Mouse (Mus musculus): ENCODE results near the gene Rffl. TPM values are rescaled to one million over a fixed set of nuclear protein-coding genes. Genes with fewer than 3 reads are reported as not detected.
A peak's percentile ranks its signal among the peaks of the same experiment; 100 is the strongest.

Rffl gene
- polyA plus RNA-seq, 1 experiment, result 4.5 TPM

DNA sequence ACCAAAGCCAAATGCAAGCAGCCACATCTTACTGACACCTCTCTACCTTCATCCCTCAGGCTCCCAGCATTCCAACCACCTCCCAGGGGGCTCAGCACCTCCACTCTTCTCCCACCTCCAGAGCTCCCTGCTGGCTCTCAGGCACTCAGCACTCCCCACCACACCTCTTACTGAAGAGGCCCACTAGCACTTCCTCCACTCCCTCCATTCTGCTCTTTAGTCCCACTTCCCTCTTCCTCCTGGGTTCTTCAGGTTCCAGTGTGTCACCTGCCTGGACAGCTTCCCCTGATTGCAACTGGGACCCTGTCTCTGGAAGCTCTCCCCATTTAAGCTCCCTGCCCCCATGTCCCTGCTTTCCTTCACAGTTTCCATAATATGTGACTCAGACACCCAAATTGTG lies 44.2 kb downstream of the Rffl start:
- H3K9me3 ChIP-seq (ENCODE audit: control insufficient read depth, low read length), result no peaks in the 10 kb centered on the region
- peaks cover 94% of the 10 kb centered on the region for H3K36me3 ChIP-seq (ENCODE audit: control insufficient read depth)
- no peaks in the 10 kb centered on the region for H3K27me3 ChIP-seq (ENCODE audit: control insufficient read depth)
- H3K4me3 ChIP-seq (replicated peaks), result no peak overlapping the region
- peaks cover 49% of the 10 kb centered on the region for H3K4me1 ChIP-seq (ENCODE audit: control insufficient read depth)
- TF ChIP-seq GATA1 (IDR thresholded peaks at IDR 0.05; ENCODE audit: low read length), result no peak
- TF ChIP-seq TAL1 (IDR thresholded peaks at IDR 0.05; ENCODE audit: low read length), result no peak

DNA sequence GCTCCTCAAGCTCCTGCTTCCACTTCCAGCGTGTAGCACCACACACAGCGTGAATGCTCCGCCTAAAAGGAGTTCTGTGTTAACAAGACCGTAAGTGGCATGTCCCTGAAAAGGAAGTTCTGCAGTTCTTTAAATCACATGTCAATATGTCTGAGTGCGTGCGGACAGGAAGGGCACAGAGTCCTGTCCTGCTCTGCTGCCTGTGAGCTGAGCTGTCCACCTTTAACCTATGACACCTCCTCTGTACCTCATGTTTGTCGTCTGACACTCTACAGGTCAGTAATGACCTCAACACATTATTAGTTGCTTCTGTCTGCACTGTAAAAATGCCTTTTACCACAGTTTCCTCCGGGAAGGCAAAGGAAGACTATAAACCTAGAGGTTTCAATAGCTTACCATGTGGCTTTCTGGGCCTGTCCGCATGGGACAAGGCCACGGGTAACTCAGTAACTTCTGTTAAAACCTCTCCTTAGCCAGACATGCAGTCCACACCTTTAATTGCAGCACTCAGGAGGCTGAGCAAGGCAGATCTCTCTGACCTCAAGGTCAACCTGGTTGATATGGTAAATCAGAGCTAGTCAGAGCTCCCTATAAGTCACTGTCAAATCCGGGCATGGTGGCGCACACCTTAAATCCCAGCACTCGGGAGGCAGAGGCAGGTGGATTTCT lies 50.1 kb downstream of the Rffl start:
- TF ChIP-seq TAL1 (IDR thresholded peaks at IDR 0.05; ENCODE audit: low read length) (no peak), GATA1 (IDR thresholded peaks at IDR 0.05; ENCODE audit: low read length) (no peak)
- H3K4me1 ChIP-seq (ENCODE audit: control insufficient read depth), result peaks cover 50% of the 10 kb centered on the region
- no peak overlapping the region for H3K4me3 ChIP-seq (replicated peaks)
- no peaks in the 10 kb centered on the region for H3K27me3 ChIP-seq (ENCODE audit: control insufficient read depth)
- H3K9me3 ChIP-seq (ENCODE audit: control insufficient read depth, low read length), result no peaks in the 10 kb centered on the region
- peaks cover 85% of the 10 kb centered on the region for H3K36me3 ChIP-seq (ENCODE audit: control insufficient read depth)

DNA sequence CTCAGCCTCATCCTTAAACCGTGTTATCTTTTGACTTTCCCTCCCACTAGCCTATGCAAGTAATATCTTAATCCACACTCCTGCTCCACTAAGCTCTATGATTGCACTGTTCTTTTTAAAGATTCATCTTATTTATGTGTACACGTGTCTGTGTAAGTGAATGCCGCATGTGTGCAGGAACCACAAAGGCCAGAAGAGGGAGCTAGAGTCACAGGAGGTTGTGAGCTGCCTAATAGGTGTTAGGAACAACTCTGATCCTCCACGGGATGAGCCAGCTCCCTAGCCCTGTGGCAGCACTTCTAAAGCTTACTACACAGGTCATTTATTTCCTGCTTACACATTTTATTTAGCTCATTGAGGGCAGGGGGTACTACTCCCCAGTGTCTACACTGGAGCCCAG lies 51.7 kb downstream of the Rffl start:
- Histone ChIP-seq H3K9me3 (ENCODE audit: control insufficient read depth, low read length) (no peaks in the 10 kb centered on the region), H3K4me1 (ENCODE audit: control insufficient read depth) (peaks cover 38% of the 10 kb centered on the region), H3K36me3 (ENCODE audit: control insufficient read depth) (peaks cover 87% of the 10 kb centered on the region), H3K4me3 (replicated peaks) (no peak overlapping the region), H3K27me3 (ENCODE audit: control insufficient read depth) (no peaks in the 10 kb centered on the region)
- TF ChIP-seq GATA1 (IDR thresholded peaks at IDR 0.05; ENCODE audit: low read length) (no peak), TAL1 (IDR thresholded peaks at IDR 0.05; ENCODE audit: low read length) (no peak)

DNA sequence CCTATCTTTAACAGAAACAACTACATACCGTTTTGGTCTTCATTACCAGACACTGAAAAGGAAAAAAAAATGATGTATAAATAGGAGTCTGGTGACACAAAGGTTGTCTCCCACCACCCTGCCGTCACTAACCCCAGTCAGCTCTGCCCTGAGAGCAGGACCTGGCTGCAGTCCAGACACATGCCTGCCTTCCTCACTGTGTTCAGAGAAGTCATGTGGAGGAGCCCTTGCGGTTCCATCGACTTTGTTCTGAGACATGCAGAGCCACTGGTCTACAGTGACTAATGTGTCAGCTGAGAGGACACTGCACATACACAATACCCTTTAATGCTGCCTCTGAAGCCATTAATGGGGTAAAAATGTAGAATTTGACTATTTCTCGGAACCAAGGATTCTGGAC lies 62.5 kb downstream of the Rffl start:
- no peaks in the 10 kb centered on the region; the same call in 1 of the 2 replicates for H3K4me1 ChIP-seq (ENCODE audit: control insufficient read depth)
- H3K4me3 ChIP-seq (replicated peaks), result no peak overlapping the region
- H3K36me3 ChIP-seq (ENCODE audit: control insufficient read depth), result peaks cover 99% of the 10 kb centered on the region
- no peak for TF ChIP-seq GATA1 (IDR thresholded peaks at IDR 0.05; ENCODE audit: low read length)
- no peak for TF ChIP-seq TAL1 (IDR thresholded peaks at IDR 0.05; ENCODE audit: low read length)
- H3K9me3 ChIP-seq (ENCODE audit: control insufficient read depth, low read length), result no peaks in the 10 kb centered on the region
- no peaks in the 10 kb centered on the region for H3K27me3 ChIP-seq (ENCODE audit: control insufficient read depth)

DNA sequence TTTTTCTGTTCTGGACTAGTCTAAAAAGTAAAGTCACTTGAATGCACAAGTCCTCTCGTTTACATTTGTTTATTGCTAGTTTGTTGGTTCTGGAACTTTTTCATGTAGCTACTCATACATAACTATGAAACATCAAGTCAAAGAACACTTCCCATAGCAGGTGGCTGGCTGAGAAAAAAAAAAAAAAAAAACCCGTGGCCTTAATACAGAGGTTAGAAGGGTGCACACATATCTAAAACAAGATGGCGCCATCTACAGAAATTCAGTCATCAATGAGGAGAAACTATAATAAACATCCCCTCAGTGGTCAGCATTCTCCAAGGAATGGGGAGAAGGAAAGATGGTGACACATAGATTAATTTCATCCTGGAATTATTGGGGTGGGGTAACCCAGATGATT lies 63.6 kb downstream of the Rffl start:
- TF ChIP-seq GATA1 (IDR thresholded peaks at IDR 0.05; ENCODE audit: low read length) (no peak), TAL1 (IDR thresholded peaks at IDR 0.05; ENCODE audit: low read length) (no peak)
- no peaks in the 10 kb centered on the region; the same call in 1 of the 2 replicates for H3K4me1 ChIP-seq (ENCODE audit: control insufficient read depth)
- no peaks in the 10 kb centered on the region for H3K9me3 ChIP-seq (ENCODE audit: control insufficient read depth, low read length)
- H3K4me3 ChIP-seq (replicated peaks), result no peak overlapping the region
- no peaks in the 10 kb centered on the region for H3K27me3 ChIP-seq (ENCODE audit: control insufficient read depth)
- H3K36me3 ChIP-seq (ENCODE audit: control insufficient read depth), result peaks cover 99% of the 10 kb centered on the region

DNA sequence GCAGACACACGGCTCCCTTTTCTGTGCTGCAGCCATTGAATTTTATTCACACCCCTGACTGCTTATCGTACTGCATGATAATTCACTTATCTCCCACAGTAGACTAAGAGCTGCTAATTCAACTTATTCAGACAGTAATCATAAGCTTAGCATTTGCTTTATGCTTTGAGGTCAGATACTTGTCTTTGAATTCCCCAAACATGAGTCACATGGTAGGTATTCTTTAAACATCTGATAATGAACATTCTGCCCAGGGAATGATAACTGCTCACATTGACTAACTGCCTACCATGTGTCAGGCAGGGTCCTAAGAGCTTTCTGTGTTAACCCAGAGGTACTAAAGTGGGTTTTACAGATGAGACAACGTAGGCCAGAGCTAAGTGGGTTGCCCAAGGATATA lies 64.4 kb downstream of the Rffl start:
- Histone ChIP-seq H3K4me3 (replicated peaks) (no peak overlapping the region), H3K27me3 (ENCODE audit: control insufficient read depth) (no peaks in the 10 kb centered on the region), H3K36me3 (ENCODE audit: control insufficient read depth) (peaks cover 99% of the 10 kb centered on the region), H3K4me1 (ENCODE audit: control insufficient read depth) (no peaks in the 10 kb centered on the region; the same call in 1 of the 2 replicates), H3K9me3 (ENCODE audit: control insufficient read depth, low read length) (no peaks in the 10 kb centered on the region)
- no peak for TF ChIP-seq GATA1 (IDR thresholded peaks at IDR 0.05; ENCODE audit: low read length)
- TF ChIP-seq TAL1 (IDR thresholded peaks at IDR 0.05; ENCODE audit: low read length), result no peak

DNA sequence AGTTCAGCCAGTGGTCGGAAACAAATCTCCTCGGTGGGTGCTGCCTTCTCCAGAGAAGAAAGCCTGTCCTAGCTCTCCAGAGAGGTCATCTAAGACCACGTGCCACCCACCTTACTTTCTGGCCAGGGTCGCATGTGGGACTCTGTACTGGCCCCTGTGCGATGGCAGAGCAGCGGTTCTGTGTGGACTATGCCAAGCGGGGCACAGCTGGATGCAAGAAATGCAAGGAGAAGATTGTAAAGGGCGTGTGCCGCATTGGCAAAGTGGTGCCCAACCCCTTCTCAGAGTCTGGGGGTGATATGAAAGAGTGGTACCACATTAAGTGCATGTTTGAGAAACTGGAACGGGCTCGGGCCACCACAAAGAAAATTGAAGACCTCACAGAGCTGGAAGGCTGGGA lies 87.6 kb downstream of the Rffl start:
- TF ChIP-seq GATA1 (IDR thresholded peaks at IDR 0.05; ENCODE audit: low read length) (no peak), TAL1 (IDR thresholded peaks at IDR 0.05; ENCODE audit: low read length) (no peak)
- peaks cover 36% of the 10 kb centered on the region for H3K36me3 ChIP-seq (ENCODE audit: control insufficient read depth)

DNA sequence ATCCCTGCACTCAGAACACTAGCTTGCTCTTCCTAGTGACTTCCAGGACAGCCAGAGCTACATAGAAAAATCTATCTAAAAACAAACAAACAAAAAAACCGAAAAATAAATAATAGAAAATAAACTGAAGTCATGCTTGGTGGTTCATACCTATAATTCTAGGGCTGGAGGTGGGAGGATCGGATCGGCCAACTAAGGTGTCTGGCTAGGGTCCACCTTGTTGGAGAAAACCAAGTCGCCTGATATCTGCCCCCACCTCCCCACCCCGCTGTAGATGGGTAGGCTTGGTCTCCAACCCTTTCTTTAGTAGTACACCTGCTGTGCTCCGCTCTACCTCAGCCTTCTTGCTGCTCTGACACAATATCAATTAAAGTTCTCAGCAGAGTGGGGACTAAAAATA lies 88.8 kb downstream of the Rffl start:
- no peaks in the 10 kb centered on the region for H3K9me3 ChIP-seq (ENCODE audit: control insufficient read depth, low read length)
- H3K36me3 ChIP-seq (ENCODE audit: control insufficient read depth), result peaks cover 26% of the 10 kb centered on the region
- H3K4me3 ChIP-seq (replicated peaks), result peak overlapping the region; percentile 93
- H3K4me1 ChIP-seq (ENCODE audit: control insufficient read depth), result peaks cover 34% of the 10 kb centered on the region
- no peak for TF ChIP-seq TAL1 (IDR thresholded peaks at IDR 0.05; ENCODE audit: low read length)
- TF ChIP-seq GATA1 (IDR thresholded peaks at IDR 0.05; ENCODE audit: low read length), result no peak
- H3K27me3 ChIP-seq (ENCODE audit: control insufficient read depth), result no peaks in the 10 kb centered on the region

More for the DNA sequence above, 87.6 kb downstream of the Rffl start:
- Histone ChIP-seq H3K27me3 (ENCODE audit: control insufficient read depth) (no peaks in the 10 kb centered on the region), H3K9me3 (ENCODE audit: control insufficient read depth, low read length) (no peaks in the 10 kb centered on the region), H3K4me1 (ENCODE audit: control insufficient read depth) (peaks cover 34% of the 10 kb centered on the region), H3K4me3 (replicated peaks) (no peak overlapping the region)

DNA sequence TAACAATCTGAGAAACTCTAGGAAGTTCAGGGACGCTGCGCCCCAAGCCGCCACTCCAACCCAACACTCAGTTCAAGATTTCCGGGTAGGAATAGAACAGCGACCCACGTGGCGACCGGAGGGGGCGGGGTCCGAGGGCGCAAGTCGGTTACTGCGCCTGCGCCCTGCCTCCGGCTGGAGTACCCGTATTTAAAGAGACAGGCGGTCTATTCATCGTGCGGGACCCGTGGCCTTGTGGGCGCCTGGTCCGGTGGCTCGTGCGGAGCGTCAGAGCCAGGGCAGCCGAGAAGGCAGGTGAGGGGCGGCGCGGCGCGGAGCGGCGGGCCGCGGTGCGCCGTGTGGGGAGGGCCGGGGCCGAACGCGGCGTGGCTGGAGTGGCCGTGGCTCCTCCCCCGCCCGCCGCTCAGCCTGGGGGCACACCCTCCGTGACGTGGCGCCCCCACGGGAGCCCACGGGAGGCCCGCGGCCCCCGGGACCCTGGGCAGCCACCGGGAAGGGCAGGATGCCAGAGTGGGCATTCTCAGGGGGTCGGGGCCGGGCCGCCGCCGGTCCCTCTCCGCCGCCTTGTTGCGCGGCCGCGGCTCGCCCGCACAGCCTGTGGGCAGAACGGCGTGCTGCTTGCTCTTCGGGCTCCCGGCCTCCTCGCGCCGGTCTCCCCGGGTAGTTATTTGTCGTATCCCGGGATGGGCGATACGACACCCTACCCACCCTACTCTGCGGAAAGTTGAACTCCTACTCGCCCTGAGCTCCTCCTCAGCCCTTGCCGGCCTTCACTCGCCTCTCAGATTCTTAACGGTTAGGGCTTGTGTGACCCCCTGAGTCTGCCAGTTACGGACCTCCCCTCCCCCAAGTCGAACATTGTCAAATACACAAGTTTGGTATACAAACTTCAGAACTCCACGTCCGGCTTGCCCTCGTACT lies 89.8 kb downstream of the Rffl start, which contains the start of gene Lig3:
TSS of gene Lig3 (plus strand) at position 126 of the 921 bp plus-strand sequence.
- no peaks in the 10 kb centered on the region for H3K9me3 ChIP-seq (ENCODE audit: control insufficient read depth, low read length)
- peaks cover 36% of the 10 kb centered on the region for H3K4me1 ChIP-seq (ENCODE audit: control insufficient read depth)
- TF ChIP-seq GATA1 (IDR thresholded peaks at IDR 0.05; ENCODE audit: low read length), result no peak
- H3K36me3 ChIP-seq (ENCODE audit: control insufficient read depth), result peaks cover 22% of the 10 kb centered on the region
- H3K4me3 ChIP-seq (replicated peaks), result peak within 1 kb of the TSS; percentile 93
- no peaks in the 10 kb centered on the region for H3K27me3 ChIP-seq (ENCODE audit: control insufficient read depth)

All from erythroblast, embryonic 14.5 days (primary cell).